Mouse (Mus musculus): Measurements from ENCODE around the gene Nufip2. TPM values are rescaled to one million over a fixed set of nuclear protein-coding genes. Genes with fewer than 3 reads are reported as not detected.
A peak's percentile ranks its signal among the peaks of the same experiment; 100 is the strongest.

Nufip2 gene
- polyA plus RNA-seq, 1 experiment from 2014 or later, result 4.7 TPM

DNA sequence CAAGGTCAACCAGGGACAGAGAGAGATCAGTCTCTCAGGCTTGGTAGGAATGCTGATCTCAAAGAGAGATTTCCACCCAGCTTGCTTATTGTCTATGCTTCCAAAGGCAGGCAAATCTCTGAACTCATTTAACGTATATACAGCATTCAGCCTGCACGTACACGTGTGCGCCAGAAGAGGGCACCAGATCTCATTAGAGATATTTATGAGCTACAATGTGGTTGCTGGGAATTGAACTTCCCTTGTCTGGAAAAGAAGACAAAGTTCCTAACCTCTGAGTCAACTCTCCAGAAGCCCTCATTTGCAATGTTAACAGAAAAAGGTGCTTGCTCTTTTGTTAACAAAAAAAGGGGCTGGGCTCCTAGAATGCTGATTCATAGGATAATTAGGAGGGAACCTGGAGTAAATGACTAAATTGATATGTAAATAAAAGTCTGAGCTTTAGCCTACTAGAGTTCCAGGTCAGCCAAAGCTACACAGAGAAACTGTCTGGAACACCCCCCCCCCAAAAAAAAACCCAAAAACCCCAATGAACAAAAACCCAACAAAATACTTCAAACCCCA, 12.4 kb upstream of the Nufip2 start:
- DNase-seq (ENCODE audit: low spot score), result no peak
- H3K9me3 ChIP-seq, result peaks cover 5% of the 10 kb centered on the region; the same call in 1 of the 2 replicates
- no peak overlapping the region for H3K4me3 ChIP-seq
- no peak overlapping the region for H3K27ac ChIP-seq (replicated peaks)
- 63% methylated on average over 4 of the region's 4 CpGs for WGBS
- no peaks in the 10 kb centered on the region for H3K27me3 ChIP-seq (replicated peaks; ENCODE audit: low read depth, poor library complexity, severe bottlenecking)
- H3K4me1 ChIP-seq, result no peaks in the 10 kb centered on the region
- no peaks in the 10 kb centered on the region for H3K36me3 ChIP-seq (replicated peaks)

DNA sequence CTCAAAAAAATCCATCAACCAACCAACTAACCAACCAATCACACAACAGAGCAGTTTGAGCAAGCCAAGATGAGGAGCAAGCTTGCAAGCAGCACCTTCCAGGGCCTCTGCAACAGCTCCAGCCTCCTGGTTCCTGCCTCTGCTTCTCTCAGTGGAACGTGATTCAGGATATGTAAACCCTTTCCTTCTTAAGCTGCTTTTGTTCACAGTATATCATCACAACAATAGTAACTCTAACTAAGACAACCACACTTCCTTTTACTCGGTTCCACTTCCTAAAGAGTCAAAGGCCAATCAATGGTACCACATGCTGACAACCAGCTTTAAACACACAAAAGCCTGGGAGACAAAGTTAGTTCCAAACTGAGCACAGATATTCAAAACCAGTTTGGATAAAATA, 5.9 kb upstream of the Nufip2 start:
- Histone ChIP-seq H3K9me3 (no peaks in the 10 kb centered on the region), H3K36me3 (replicated peaks) (no peaks in the 10 kb centered on the region), H3K27ac (replicated peaks) (no peak overlapping the region), H3K4me1 (peaks cover 3% of the 10 kb centered on the region; the same call in 1 of the 2 replicates), H3K4me3 (no peak overlapping the region), H3K27me3 (replicated peaks; ENCODE audit: low read depth, poor library complexity, severe bottlenecking) (no peaks in the 10 kb centered on the region)
- WGBS, result 10% methylated on average over 2 of the region's 2 CpGs
- DNase-seq (ENCODE audit: low spot score), result no peak

DNA sequence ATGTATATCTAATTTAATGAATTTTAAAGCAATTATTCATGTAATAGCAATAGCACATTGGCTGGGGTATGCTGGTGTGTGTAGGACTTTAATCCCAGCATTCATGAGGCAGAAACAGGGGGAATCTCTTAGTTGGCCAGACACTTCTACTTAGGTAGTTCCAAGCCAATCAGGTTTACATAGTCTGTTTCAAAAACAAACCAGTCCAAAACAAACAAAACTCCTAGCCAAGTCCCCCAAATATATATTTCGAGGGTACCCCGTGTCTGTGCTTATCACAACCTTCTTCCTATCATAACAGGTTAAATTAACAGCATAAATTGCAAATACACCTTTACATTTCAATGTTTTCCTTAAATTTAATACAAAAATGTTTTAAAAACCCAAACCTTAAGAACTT, 1.1 kb upstream of the Nufip2 start:
- Histone ChIP-seq H3K4me3 (peak overlapping the region; percentile 94; the same call in 1 of the 2 replicates), H3K9me3 (no peaks in the 10 kb centered on the region), H3K27ac (replicated peaks) (no peak overlapping the region), H3K27me3 (replicated peaks; ENCODE audit: low read depth, poor library complexity, severe bottlenecking) (no peaks in the 10 kb centered on the region), H3K4me1 (peaks cover 12% of the 10 kb centered on the region), H3K36me3 (replicated peaks) (peaks cover 14% of the 10 kb centered on the region)
- DNase-seq (ENCODE audit: low spot score), result no peak
- 72% methylated on average over 2 of the region's 2 CpGs for WGBS

DNA sequence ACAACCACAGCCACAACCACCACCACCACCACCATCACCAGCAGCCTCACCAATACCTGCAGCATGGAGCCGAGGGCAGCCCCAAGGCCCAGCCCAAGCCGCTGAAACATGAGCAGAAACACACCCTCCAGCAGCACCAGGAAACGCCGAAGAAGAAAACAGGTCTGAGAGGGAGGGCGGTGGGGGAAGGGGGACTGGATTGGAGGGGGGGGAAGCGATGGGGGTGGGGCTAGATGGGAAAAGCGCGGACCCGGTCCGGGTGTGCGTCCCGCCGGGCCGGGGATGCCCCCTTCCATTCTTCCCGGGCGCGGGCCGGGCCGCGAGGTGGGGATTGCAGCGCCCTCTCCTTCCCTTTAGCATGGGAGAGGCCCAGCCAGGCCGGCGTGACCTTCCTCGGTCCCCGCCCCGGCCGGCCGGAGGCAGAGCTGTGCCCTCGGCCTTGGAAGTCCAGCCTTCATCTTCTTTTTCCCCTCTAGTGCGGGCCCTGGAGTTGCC, 438 bp downstream of the Nufip2 start:
- under 1% methylated on average over 29 of the region's 30 CpGs for WGBS

DNA sequence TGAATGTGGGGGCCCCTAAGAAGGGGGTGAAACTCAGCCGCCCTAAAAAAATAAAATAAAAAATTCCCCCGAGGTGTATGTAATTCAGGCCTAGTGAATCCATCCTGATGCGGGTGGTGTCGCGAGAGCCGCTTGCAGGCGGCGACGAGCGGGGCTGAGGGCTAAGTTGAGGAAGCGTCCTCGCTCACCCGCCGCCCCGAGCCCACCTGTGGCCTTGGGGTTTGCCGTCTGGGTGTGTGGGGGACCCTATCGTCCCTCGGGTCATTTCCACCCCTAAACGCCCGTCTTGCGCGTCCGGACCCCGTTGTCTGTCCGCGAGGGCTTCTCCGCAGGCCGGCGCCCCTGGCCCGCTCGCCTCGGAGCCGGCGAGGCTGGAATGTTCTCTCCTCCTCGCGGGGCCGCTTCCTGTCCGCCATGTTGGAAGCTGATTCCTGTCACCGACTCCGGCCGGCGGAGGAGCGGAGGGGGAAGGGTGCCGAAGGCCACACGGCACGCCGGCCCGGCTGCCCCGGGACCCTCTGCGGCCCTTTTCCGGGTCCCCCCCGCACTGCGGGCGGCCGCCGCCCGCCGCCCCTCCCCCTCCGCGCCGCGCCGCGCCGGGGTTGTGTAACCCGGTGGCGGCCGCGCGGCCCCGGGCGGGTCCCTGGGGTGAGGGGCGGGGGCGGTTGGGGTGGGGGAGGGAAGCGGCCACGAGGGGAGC, 1.0 kb downstream of the Nufip2 start:
- Histone ChIP-seq H3K4me1 (peaks cover 12% of the 10 kb centered on the region), H3K36me3 (replicated peaks) (peaks cover 35% of the 10 kb centered on the region), H3K27me3 (replicated peaks; ENCODE audit: low read depth, poor library complexity, severe bottlenecking) (no peaks in the 10 kb centered on the region), H3K4me3 (peak overlapping the region; percentile 94), H3K27ac (replicated peaks) (peak overlapping the region; percentile 98), H3K9me3 (no peaks in the 10 kb centered on the region)
- DNase-seq (ENCODE audit: low spot score), result peak; percentile 84
- under 1% methylated on average over 73 of the region's 76 CpGs for WGBS

More for the DNA sequence above, 438 bp downstream of the Nufip2 start:
- no peaks in the 10 kb centered on the region for H3K27me3 ChIP-seq (replicated peaks; ENCODE audit: low read depth, poor library complexity, severe bottlenecking)
- H3K27ac ChIP-seq (replicated peaks), result peak overlapping the region; percentile 98
- peak; percentile 74 for DNase-seq (ENCODE audit: low spot score)
- peaks cover 29% of the 10 kb centered on the region for H3K36me3 ChIP-seq (replicated peaks)
- H3K4me1 ChIP-seq, result peaks cover 12% of the 10 kb centered on the region
- no peaks in the 10 kb centered on the region for H3K9me3 ChIP-seq
- peak overlapping the region; percentile 94 for H3K4me3 ChIP-seq

DNA sequence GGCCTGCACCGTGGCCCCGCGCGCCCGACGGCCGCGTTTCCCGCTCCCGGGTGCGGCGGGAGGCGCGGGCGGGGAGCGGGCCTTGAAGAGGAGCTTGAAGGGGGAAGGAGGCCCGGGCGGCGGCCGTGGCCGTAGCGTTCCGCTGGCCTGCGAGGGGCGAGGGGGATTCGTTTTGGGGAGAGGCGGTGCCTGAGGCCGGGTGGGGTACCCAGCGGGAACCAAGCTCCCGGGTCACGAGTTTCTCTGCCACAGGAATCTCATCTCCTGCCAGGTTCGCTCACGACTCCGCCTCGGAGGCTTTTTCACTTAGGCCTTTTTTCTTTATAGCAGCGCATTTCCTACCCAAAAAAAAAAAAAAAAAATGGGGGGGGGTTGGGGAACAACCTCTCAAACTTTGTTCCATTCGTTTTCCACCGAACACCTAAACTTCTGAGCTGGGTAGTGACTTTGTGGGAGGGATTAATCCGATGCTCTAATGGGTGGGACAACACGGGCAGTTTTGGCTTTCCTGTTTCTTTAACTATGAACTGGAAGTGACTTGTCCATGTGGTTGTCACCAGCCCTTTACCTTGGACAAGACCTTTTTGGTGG, 1.7 kb downstream of the Nufip2 start:
- Histone ChIP-seq H3K4me1 (peaks cover 12% of the 10 kb centered on the region), H3K27me3 (replicated peaks; ENCODE audit: low read depth, poor library complexity, severe bottlenecking) (no peaks in the 10 kb centered on the region), H3K27ac (replicated peaks) (peak overlapping the region; percentile 98), H3K4me3 (peak overlapping the region; percentile 94), H3K9me3 (no peaks in the 10 kb centered on the region), H3K36me3 (replicated peaks) (peaks cover 41% of the 10 kb centered on the region)
- WGBS, result under 1% methylated on average over 40 of the region's 40 CpGs
- peak; percentile 69 for DNase-seq (ENCODE audit: low spot score)

DNA sequence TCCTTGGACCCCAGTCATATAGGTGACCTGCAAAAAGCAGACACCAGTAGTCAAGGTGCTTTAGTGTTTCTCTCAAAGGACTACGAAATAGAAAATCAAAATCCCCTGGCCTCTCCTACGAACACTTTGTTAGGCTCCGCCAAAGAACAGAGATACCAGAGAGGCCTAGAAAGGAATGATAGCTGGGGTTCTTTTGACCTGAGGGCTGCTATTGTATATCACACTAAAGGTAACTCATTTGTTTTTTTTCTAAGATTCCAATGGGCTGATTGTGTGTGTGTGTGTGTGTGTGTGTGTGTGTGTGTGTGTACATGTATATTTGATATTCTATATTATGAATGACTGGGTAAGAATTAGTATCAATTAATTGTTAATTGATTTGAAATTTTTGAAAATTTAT, 7.1 kb downstream of the Nufip2 start:
- Histone ChIP-seq H3K36me3 (replicated peaks) (peaks cover 94% of the 10 kb centered on the region), H3K27ac (replicated peaks) (no peak overlapping the region), H3K4me3 (no peak overlapping the region), H3K4me1 (peaks cover 6% of the 10 kb centered on the region), H3K9me3 (peaks cover 9% of the 10 kb centered on the region; the same call in 1 of the 2 replicates), H3K27me3 (replicated peaks; ENCODE audit: low read depth, poor library complexity, severe bottlenecking) (no peaks in the 10 kb centered on the region)
- DNase-seq (ENCODE audit: low spot score), result no peak
- WGBS, result 97% methylated on average over 3 of the region's 3 CpGs

DNA sequence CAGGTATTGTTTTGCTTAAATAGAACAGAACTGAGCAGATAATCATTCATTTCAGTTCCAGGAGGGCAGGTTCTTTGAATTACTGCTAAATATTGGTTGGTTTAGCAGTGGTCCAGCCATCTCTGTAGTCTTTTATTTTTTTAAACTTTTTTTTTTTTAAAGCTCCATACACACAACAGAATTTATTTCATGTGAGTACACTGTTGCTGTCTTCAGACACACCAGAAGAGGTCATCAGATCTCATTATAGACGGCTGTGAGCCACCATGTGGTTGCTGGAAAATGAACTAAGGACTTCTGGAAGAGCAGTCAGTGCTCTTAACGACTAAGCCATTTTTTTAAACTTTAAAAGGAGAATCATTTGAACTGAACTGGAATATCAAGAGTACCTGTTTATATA, 11.3 kb downstream of the Nufip2 start:
- Histone ChIP-seq H3K27me3 (replicated peaks; ENCODE audit: low read depth, poor library complexity, severe bottlenecking) (no peaks in the 10 kb centered on the region), H3K27ac (replicated peaks) (no peak overlapping the region), H3K9me3 (peaks cover 9% of the 10 kb centered on the region; the same call in 1 of the 2 replicates), H3K4me1 (no peaks in the 10 kb centered on the region), H3K4me3 (no peak overlapping the region), H3K36me3 (replicated peaks) (peaks cover 98% of the 10 kb centered on the region)
- DNase-seq (ENCODE audit: low spot score), result no peak
- 83% methylated on average over 2 of the region's 2 CpGs for WGBS

DNA sequence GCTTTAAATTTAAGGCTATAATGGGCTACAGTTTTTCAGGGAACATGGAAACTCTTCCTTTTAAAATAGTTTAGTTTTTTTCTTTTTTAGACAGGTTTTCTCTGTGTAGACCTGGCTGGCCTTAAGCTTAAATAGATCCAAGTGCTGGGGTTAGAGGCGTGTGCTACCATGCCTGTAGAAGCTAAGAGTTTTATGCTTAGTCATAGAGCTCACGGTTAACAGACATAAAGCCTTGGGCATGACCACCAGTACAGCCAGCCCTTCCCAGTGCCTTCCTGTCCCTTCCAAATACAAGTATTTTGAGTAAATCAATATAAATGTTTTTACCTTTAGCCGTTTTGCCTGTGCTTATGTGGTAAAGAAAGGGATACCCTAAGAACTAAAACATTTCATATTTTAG, 20.0 kb downstream of the Nufip2 start:
- WGBS, result 94% methylated on average over 3 of the region's 3 CpGs
- Histone ChIP-seq H3K4me3 (no peak overlapping the region), H3K27me3 (replicated peaks; ENCODE audit: low read depth, poor library complexity, severe bottlenecking) (no peaks in the 10 kb centered on the region), H3K9me3 (no peaks in the 10 kb centered on the region), H3K27ac (replicated peaks) (no peak overlapping the region), H3K36me3 (replicated peaks) (peaks cover 96% of the 10 kb centered on the region), H3K4me1 (no peaks in the 10 kb centered on the region)
- DNase-seq (ENCODE audit: low spot score), result no peak

DNA sequence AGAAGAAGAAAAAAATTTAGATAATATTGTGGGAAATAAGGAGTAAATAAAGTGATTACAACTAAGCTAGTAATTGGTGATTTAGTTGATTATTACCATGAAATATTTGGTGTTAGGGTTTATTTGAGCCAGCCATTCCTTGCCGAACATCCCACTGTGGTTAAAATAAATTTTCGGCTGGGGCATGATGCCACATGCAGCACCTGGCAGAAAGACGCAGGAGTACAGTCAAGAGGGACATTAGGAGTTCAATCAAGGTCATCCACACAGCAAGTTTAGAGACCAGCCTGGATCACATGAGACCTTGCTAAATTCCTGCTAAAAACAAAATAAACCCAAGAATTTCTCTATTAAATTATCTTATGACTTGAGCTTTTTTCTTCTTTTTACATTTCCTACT, 23.1 kb downstream of the Nufip2 start:
- Histone ChIP-seq H3K27ac (replicated peaks) (no peak overlapping the region), H3K4me1 (no peaks in the 10 kb centered on the region), H3K4me3 (no peak overlapping the region), H3K27me3 (replicated peaks; ENCODE audit: low read depth, poor library complexity, severe bottlenecking) (no peaks in the 10 kb centered on the region), H3K9me3 (no peaks in the 10 kb centered on the region), H3K36me3 (replicated peaks) (peaks cover 89% of the 10 kb centered on the region)
- WGBS, result 81% methylated on average over 3 of the region's 3 CpGs
- no peak for DNase-seq (ENCODE audit: low spot score)

DNA sequence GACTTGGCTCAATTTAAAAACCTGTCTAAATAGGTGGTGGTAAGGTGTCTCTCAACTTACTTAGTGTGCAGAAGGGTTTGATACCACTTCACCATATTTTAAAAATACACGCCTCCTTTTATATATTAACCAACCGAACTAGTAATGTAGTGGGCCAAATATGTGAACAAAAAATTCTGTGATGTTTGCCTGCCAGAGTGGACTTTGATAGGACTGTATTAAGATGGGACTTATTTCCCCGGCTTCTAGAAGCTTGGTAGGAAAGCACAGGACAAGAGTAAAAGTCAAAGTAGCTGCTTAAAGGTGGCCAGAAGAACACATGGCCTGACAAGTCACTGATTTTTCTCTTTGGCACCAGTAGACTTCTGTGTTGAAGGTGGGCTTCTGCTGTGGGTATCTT, 27.8 kb downstream of the Nufip2 start:
- H3K27ac ChIP-seq (replicated peaks), result no peak overlapping the region
- no peaks in the 10 kb centered on the region for H3K4me1 ChIP-seq
- H3K27me3 ChIP-seq (replicated peaks; ENCODE audit: low read depth, poor library complexity, severe bottlenecking), result no peaks in the 10 kb centered on the region
- no peaks in the 10 kb centered on the region for H3K9me3 ChIP-seq
- peaks cover 54% of the 10 kb centered on the region for H3K36me3 ChIP-seq (replicated peaks)
- H3K4me3 ChIP-seq, result no peak overlapping the region
- no peak for DNase-seq (ENCODE audit: low spot score)
- 95% methylated on average over 3 of the region's 3 CpGs for WGBS

DNA sequence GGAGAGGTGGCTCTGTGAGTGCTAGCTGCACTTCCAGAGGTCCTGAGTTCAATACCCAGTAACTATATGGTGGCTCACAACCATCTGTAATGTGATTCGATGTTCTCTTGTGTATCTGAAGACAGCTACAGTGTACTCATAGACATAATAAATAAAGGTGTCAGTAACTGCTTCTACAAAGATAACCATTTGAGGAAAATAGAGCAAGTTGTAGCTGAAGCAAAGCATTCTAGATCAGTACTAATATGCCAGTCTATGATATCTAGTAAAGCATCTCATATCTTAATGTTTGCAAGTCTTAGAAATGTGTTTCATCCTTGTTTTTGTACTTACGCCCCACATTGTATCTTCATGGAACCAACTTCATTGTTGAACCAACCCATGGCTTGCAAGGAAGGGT, 33.1 kb downstream of the Nufip2 start:
- 97% methylated on average over 2 of the region's 2 CpGs for WGBS
- Histone ChIP-seq H3K4me1 (no peaks in the 10 kb centered on the region), H3K9me3 (no peaks in the 10 kb centered on the region), H3K4me3 (no peak overlapping the region), H3K36me3 (replicated peaks) (peaks cover 18% of the 10 kb centered on the region; the same call in 1 of the 2 replicates), H3K27ac (replicated peaks) (no peak overlapping the region), H3K27me3 (replicated peaks; ENCODE audit: low read depth, poor library complexity, severe bottlenecking) (no peaks in the 10 kb centered on the region)
- DNase-seq (ENCODE audit: low spot score), result no peak

DNA sequence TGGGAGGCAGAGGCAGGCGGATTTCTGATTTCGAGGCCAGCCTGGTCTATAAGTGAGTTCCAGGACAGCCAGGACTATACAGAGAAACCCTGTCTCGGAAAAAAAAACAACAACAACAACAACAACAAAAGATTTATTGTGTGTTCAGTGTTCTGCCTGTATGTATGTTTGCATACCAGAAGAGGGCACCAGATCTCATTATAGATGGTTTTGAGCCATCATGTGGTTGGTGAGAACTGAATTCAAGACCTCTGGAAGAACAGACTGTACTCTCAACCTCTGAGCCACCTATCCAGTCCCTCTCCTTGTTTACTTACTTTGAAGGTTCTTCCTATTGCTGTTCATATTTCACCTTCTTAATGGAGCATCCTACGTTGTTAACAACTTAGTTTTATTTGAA, 35.4 kb downstream of the Nufip2 start:
- Histone ChIP-seq H3K4me3 (no peak overlapping the region), H3K36me3 (replicated peaks) (peaks cover 15% of the 10 kb centered on the region; the same call in 1 of the 2 replicates), H3K9me3 (no peaks in the 10 kb centered on the region), H3K27ac (replicated peaks) (no peak overlapping the region), H3K27me3 (replicated peaks; ENCODE audit: low read depth, poor library complexity, severe bottlenecking) (no peaks in the 10 kb centered on the region), H3K4me1 (0 out of 2 replicates have a peak, but pooled peaks cover 4% of the 10 kb centered on the region)
- DNase-seq (ENCODE audit: low spot score), result no peak
- 88% methylated on average over 4 of the region's 4 CpGs for WGBS

All from embryonic facial prominence, embryonic 10.5 days (tissue).